Mouse (Mus musculus) brain, embryonic 14.5 days (tissue): ENCODE measurements at regions not wholly inside any gene's neighbourhood (a gene's known extent, or its start where the extent isn't known, plus 50 kb on each side); places are given as distances from the start of the nearest gene placed in this dataset.

Source experiments
- DNase-seq: peaks from one replicate; pipeline ENCODE4 v3.0.0-alpha.2; 2011; ENCODE audit warnings: low read depth
- CTCF ChIP-seq: fragments of 200-500 bp; IDR thresholded peaks from 2 replicates; pipeline ENCODE4 v1.5.1; 2012; ENCODE audit warnings: inconsistent platforms, mild to moderate bottlenecking, moderate library complexity, borderline replicate concordance; ENCODE audit not compliant: insufficient read depth, insufficient read length; ENCODE audit errors: extremely low read depth
- POLR2A ChIP-seq: fragments of 200-500 bp; IDR thresholded peaks from 2 replicates; pipeline ENCODE4 v1.6.1; 2012; ENCODE audit warnings: mild to moderate bottlenecking, inconsistent platforms, borderline replicate concordance; ENCODE audit not compliant: poor library complexity, insufficient read depth, insufficient read length, severe bottlenecking; ENCODE audit errors: extremely low read depth

DNA sequence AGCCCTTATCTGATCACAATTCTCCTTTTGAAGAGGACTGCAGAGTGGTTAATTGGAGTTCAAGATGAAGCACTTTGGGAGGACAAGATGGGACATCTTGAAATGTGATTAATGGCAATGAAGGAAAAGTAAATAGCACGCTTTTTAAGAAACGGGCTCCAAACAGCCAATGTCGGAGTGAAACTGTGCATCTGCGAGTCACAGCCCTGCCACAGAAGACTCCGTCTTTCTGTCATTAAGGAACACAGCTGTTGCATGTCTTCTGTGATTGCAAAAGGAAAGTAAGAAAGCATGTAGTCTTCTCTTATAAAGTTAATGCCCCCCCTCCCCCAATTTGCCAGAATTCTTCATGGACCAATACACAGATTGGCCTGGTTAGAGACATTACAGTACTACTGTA is 528.0 kb upstream of the Nr5a2 start:
- no peak for TF ChIP-seq CTCF
- TF ChIP-seq POLR2A, result no peak
- no peak for DNase-seq

DNA sequence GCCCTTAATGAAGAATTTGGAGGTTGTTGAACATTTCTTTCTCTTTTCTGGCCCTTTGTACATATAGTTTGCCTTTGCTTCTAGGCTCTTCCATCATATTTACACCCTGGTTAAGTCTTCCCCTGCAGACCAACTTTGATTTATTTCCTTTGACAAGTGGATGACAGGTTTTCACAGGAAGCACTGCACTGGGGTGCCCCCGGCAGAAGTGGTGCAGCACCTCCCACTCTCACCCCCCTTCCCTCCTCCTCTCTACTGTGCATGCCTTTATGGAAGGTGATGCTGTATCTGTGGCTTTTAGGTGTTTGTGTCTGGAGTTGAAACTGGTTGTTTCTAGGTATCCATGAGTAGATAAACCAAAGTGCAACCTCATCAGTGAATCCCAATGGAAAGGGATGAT is 518.2 kb upstream of the Nr5a2 start:
- DNase-seq, result no peak
- TF ChIP-seq CTCF (no peak), POLR2A (no peak)

DNA sequence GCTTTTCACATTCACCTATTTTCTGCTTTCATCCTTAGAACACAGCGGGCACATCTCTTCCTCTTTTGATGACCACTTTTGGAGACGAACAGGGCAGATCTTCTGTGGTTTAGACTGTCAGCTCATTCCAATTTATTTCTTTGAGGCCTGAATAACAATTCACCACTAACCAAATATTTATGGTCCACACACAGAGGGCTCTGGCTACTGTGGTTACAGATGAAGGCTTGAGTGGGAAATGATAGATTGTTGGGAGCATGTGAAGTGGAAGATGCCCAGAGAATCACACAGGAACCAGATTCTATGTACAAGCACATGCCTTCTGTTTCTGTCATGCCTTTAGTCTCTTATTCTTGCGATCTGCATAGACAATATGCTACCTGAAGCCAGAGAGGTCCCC is 517.0 kb upstream of the Nr5a2 start:
- TF ChIP-seq POLR2A (no peak), CTCF (no peak)
- DNase-seq, result no peak

DNA sequence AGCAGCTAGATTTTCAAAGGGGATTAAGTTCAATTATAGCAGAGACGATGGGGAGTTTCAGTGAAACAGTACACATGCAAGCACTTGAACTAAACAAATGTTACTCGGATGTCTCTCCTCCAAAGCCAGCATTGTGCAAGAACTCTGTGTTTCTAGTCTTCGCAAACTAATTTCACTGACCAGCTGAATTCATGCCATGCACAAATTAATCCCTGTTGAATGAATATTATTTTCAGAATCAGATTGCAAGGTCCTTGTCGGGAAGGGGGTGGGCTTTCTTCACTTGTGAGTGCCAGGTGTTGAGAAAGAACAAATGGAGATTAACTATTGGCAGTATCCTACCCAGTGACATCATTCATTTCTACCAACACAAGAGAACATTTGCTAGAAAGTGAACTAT is 514.6 kb upstream of the Nr5a2 start:
- DNase-seq, result peak; percentile 52
- TF ChIP-seq POLR2A (no peak), CTCF (no peak)

DNA sequence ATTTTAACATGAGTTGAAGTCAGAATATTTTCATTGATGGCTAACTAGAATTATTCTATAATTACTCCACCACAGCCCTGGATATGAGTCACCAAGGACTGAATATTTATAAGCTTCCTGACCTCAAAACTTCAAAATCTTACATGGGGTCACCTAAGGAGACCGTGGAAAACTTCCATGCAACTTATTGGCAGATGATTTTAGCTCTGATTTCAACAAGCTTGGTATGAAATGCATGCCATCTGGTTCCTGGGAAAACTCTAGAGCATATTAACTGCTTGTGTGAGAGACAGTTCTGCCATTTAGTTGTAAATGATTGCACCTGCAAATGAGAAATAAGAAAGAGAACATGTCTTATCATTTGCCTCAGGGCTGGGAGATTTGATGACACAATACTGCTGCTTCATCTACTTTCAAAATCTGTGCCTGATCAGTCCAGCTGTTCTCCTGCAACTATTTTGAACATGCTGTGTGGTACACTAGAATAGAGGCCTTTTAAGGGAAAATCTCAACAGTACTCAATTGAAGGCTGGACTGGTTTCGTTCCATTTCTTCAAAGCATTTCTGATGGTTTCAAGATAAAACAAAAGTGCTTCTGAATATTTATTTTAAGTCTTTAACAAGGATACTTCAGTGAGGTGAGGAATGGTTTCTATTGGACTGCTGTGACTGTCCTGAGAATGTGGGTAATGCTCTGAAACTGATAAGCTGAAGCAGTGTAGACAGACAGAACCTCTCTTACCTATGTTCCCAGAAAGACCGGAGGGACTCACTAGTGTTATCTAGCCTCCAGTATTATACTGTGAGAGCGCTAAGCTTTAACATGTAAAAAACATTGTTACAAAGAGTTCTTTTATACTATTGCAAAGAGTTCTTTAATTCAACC is 513.8 kb upstream of the Nr5a2 start:
- TF ChIP-seq CTCF (no peak), POLR2A (no peak)
- DNase-seq, result peak; percentile 58

DNA sequence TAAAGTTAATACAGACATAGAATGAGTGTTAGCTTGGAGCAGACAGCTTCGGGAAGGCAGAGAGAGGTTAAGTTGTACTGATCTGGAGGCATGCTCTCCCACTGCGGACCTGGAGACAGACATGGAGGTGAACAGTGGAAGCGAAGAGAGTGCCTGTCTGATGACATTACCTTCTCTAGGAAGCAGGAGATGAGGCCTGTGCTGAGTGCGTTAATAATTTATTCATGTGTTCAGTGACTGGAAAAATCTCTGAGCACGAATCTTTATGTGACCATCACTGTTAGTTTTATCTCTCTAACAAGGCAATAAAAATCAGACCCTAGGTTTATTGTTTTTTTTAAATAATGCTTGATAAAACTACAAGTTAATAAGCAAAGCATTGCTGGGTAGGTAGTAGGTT is 504.7 kb upstream of the Nr5a2 start:
- no peak for DNase-seq
- TF ChIP-seq CTCF (no peak), POLR2A (no peak)

DNA sequence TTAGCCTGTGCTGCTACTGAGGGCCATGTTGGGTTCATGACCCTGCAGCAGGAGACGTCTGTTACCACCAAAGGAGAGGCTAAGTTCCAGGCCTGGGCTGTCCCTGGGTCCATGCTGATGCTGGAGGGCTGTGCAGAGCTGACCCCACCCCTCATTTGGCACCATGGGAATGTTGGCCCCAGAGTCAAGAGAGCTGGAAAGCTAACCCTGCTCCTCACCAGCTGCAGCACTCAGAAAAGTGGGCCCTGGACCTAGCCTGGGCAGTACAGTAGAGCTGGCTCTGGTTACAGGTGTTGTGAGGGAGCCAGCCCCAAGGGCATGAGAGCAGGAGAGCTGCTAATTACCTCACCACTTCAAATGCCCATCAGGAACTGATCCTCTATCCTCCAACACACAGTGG is 500.9 kb upstream of the Nr5a2 start:
- no peak for DNase-seq
- TF ChIP-seq CTCF (no peak), POLR2A (no peak)

DNA sequence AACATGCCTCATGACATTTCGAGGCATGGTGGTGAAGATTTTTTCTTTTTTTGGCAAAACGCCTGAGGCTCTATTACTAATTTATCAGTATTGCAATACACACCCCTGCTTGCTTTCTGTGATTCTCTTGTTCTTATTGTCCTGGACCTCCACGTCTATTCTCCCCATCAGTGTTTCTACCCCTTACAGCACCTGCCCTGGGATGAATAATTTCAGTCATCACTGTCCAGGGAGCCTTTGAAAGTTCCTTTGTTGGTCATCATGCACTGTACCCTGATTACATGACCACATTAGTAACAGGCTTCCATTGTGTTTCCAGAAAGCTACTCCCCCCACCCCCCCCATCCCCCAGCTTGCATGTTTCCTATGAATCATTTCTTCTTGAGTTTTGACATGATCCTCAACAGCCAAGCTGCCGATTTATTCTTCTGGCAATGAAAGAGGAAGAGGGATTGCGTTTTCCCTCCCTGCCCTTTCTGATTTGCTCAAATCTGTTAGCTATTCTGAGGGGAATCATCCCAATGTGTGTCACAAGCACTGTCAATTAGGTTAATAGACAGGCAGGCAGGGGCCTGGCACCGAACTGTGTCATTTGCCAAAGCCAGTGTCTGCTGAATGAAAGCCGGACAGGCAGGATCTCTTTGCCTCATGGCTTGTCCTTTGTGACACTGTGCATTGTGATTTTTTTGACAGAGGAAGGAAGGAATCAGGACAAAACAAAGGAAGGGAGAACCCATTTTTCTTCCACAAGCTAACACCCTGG is 493.4 kb upstream of the Nr5a2 start:
- TF ChIP-seq POLR2A (no peak), CTCF (no peak)
- DNase-seq, result peak; percentile 84

DNA sequence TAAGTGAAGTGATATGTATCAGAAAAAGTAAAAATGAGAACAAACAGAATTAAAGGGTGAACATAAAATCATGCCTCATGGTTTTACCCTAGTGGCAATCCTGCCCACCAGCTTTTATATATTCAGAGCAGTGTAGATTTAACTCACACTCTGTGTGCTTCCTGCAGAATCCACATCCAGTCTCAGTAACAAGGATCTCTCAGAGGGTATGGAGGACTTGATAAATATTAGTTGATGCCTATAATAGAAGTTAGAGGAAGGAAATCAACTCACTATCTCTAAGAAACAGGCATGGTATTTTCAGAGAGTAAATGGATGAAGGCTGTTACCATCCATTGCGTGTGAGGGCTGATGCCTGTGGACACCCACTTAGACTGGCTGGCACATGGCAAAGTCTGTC is 492.5 kb upstream of the Nr5a2 start:
- DNase-seq, result peak; percentile 20
- TF ChIP-seq CTCF (no peak), POLR2A (no peak)

DNA sequence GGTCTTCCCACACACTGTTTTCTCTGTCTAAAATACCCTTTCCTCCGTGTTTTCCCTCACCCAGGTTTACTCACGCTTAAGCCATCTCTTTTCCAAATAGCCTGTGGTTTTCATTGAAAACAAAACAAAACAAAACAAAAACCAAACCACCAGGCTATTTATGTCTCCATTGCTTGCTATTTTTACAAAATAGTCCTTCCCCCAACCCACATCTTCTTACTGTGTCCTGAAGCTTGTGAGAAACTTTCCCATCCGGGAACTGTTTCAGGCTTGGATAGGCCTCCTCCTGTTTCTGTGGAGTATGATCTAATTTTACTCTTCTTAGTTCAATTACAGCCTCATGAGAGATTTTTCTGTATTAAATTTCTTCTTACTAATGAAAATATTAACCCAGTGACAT is 486.2 kb upstream of the Nr5a2 start:
- DNase-seq, result no peak
- TF ChIP-seq POLR2A, result no peak
- no peak for TF ChIP-seq CTCF

DNA sequence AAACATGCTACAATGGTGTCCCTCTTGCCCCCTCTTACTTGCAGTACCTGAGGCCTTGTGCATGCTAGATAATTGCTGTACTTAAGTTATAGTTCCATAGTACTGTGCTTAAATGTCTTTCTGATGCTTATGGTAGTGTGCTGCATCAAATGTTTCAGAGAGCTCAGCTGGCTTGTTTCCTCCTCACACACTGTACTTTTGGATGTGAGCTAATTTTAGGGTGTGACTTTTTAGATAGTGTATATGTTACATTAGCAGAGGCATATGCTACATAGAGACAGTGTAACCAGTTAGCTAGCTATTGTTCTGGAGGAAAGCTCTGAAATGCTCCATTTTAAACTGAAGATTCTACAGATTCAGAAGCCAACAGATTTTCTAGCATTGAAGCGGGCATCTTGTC is 467.9 kb upstream of the Nr5a2 start:
- DNase-seq, result no peak
- TF ChIP-seq CTCF (no peak), POLR2A (no peak)

DNA sequence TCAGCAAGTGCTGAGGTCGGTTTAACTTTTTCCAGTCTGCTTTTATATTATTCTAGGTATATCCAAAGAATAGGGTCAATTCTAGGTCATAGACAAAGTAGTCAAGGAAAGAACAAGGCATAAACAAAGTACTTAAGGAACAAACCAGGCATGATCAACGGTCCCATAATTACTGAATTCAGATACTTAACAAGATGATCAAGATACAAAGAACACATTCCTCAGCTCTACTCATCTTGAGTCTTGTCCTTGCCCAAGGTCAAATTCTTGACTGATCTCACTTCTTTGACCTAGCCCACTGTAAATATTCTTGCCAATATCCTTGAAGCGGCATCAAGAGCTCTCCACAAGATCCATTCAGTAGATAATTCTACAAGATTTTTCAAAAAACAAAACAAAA is 458.1 kb upstream of the Nr5a2 start:
- DNase-seq, result no peak
- no peak for TF ChIP-seq POLR2A
- TF ChIP-seq CTCF, result no peak

DNA sequence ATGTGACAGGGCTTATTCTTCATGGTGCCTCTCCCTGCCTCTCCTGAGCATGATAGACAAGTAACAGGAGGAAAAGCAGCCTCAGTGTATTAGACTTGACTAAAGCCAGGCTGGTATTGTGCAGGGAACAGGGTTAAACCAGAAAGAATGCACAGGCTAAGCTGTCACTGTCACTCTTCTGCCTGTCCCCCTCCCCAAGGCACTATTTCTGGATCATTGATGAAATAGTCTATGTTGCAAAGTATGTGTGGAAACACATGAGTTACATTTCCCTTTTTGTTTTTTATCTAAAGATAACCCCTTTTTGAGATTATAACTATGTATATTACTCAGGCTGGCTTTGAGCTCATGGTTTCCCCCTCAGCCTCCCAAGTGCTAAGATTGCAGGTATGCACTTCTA is 436.5 kb upstream of the Nr5a2 start:
- no peak for DNase-seq

More for the DNA sequence above, 436.5 kb upstream of the Nr5a2 start:
- no peak for TF ChIP-seq CTCF
- no peak for TF ChIP-seq POLR2A
